Mouse (Mus musculus) kidney, postnatal 4 days (tissue): ENCODE data around the gene Cox16.

Experiments used
- DNase-seq, 2 experiments: peaks; one replicate each; pipeline ENCODE4 v3.0.0; 2021; ENCODE audit warnings: mixed read lengths in 2 of 2

The Cox16 gene

DNA sequence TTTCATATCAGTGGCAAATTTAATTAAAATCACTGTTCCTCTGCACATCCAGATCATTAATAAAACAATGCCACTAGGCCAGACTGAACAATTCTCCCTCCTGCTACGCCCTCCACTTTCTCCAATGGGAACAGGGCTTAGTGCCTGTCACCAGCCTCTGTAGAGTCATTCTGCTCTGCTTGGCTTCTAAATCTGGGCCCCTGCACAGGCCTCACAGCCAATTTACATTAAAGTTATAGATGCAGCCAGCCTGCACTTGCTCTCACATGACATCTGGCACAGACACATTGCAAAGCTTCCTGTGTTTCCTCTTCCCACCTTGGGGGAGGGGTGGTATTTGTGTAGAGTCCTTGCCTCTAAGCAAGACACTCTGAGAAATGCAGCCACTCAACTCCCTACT lies 163.9 kb downstream of the Cox16 start:
- peak in 1 of 2 experiments; percentile 18 for DNase-seq

DNA sequence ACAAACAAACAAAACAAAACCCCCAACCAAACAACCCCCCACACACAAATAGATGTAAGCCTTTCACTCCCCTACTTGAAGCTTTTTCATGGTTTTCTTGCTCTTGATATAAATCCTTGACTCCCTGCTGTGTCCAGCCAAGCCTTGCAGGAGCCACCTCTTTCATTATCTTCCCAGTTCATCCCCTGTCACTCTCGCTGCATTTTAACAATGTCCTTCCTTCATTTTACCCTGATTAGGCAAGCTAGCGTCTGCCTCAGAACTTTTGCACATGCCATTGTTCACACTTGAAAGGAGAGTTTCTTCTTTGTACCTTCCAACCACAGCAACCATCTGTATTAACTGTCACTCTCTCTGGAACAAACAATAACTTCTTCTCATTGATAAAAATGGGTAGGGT lies 167.1 kb downstream of the Cox16 start:
- DNase-seq: no peak

- no peak for DNase-seq
These were observed 169.0 kb downstream of the Cox16 start for GRCm38 (mm10) chr12:81315953-81316352.
